Mouse (Mus musculus): ENCODE results near the gene Srsx. TPM values are rescaled to one million over a fixed set of nuclear protein-coding genes. Genes with fewer than 3 reads are reported as not detected.

Gene Srsx
- total RNA-seq (2023) = not detected

GRCm38 (mm10) chrX:123222381-123222780 is at the start of gene Srsx:
TSS of gene Srsx (minus strand) at chrX:123222481.

GRCm38 (mm10) chrX:123246807-123247206 is 24.5 kb upstream of the Srsx start, which contains the start of gene Gm17577:
TSS of gene Gm17577 (minus strand) at chrX:123246907.

Other genes starting within 250 kb of the Srsx start
- gene Gm17521, start 192.8 kb downstream of the Srsx start, total RNA-seq (2023) = not detected
- 1 to 10 TPM in 1 of 2 experiments, under 1 TPM in 1; 0.82 to 1.3 TPM for gene Cldn34c1, start 119.0 kb downstream of the Srsx start, total RNA-seq (2023)
- gene Gm17577, start 24.4 kb upstream of the Srsx start, total RNA-seq (2023) = not detected